Mouse (Mus musculus) kidney, postnatal 0 days (tissue): ENCODE results near the gene Gm9821. TPM values are rescaled to one million over a fixed set of nuclear protein-coding genes. Genes with fewer than 3 reads are reported as not detected.

Source experiments
- ATAC-seq: fragments of 200-750 bp; cut with Nextera tagmentation; replicated peaks from 2 replicates; pipeline ENCODE4 v1.8.0; 2017; ENCODE audit warnings: low read depth, moderate number of reproducible peaks, moderate TSS enrichment, moderate library complexity; ENCODE audit not compliant: low FRiP score
- DNase-seq: peaks from one replicate; pipeline ENCODE4 v3.0.0-alpha.2; 2016; ENCODE audit warnings: low spot score
- H3K27ac ChIP-seq: fragments of 300-500 bp; sonication (generic); 2 replicates; pipeline ENCODE4 v1.5.1; 2014; ENCODE audit warnings: mild to moderate bottlenecking
- H3K27me3 ChIP-seq: fragments of 300-500 bp; sonication (generic); 2 replicates; pipeline ENCODE4 v1.6.1; 2014; ENCODE audit warnings: low read length, mixed read lengths; ENCODE audit not compliant: insufficient read depth
- H3K36me3 ChIP-seq: fragments of 300-500 bp; sonication (generic); 2 replicates; pipeline ENCODE4 v1.6.1; 2014; ENCODE audit warnings: low read length, mixed read lengths; ENCODE audit not compliant: insufficient read depth
- H3K4me1 ChIP-seq: fragments of 300-500 bp; sonication (generic); replicated peaks from 2 replicates; pipeline ENCODE4 v1.6.1; 2014; ENCODE audit warnings: antibody characterized with exemption, low read length, mixed read lengths; ENCODE audit not compliant: insufficient read depth
- H3K4me2 ChIP-seq: fragments of 300-500 bp; sonication (generic); 2 replicates; pipeline ENCODE4 v1.6.1; 2014; ENCODE audit warnings: mild to moderate bottlenecking, low read length, moderate library complexity, mixed read lengths
- H3K4me3 ChIP-seq: fragments of 300-500 bp; sonication (generic); replicated peaks from 2 replicates; pipeline ENCODE4 v1.5.1; 2014; ENCODE audit warnings: low read depth, low read length
- H3K9ac ChIP-seq: fragments of 300-500 bp; sonication (generic); 2 replicates; pipeline ENCODE4 v1.6.1; 2014; ENCODE audit warnings: low read depth, low read length
- H3K9me3 ChIP-seq: fragments of 300-500 bp; sonication (generic); replicated peaks from 2 replicates; pipeline ENCODE4 v1.6.1; 2016; ENCODE audit warnings: low read length, inconsistent platforms, mixed read lengths
- CTCF ChIP-seq: IDR thresholded peaks from 2 replicates; pipeline ENCODE4 v1.5.1; 2016; ENCODE audit warnings: antibody characterized with exemption, low read depth, mild to moderate bottlenecking, moderate library complexity
- WGBS: fragments of 180-500 bp; shearing (Covaris S2); extraction: QIAGEN DNeasy Blood & Tissue Kit; methylation state at CpG from one replicate; pipeline ENCODE4 v1.1.7; 2014; 5-methylcytosine and 5-hydroxymethylcytosine counted together
- polyA plus RNA-seq: library from polyadenylated mRNA; unstranded; fragments of >200 nt; fragmentation: Nextera tagmentation; extraction: Ambion mirVana; gene quantifications from 2 replicates; pipeline ENCODE4 v1.2.1, GENCODE M21; 2015

Gm9821 gene
- polyA plus RNA-seq, 1 experiment from 2014 or later: 0.12 TPM

DNA sequence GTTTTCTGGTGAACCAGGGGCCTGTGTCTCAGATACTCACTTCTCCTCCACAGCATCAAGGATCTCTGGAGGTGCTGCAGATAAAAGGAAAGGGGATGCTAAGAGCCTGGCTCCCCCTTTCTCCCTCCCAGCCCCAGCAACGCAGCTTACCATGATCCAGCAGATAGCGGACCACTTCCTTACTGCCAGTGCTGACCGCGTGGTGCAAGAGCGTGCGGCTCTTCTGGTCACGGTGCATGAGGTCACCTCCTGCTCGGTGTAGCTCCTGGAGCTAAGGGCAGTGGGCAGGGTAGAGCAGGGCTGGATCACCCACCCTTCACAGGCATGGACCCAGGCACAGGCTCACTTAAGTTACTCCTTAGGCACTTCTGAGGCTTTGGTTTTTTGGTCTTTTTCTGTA, 11.5 kb upstream of the Gm9821 start:
- Histone ChIP-seq H3K36me3 (peaks cover 48% of the 10 kb centered on the region), H3K4me1 (peaks cover 18% of the 10 kb centered on the region; the same call in 1 of the 2 replicates), H3K27me3 (no peaks in the 10 kb centered on the region), H3K9me3 (no peaks in the 10 kb centered on the region), H3K4me2 (no peak overlapping the region), H3K9ac (no peak overlapping the region), H3K4me3 (no peak overlapping the region), H3K27ac (peak overlapping the region; percentile 25; the same call in 1 of the 2 replicates)
- DNase-seq (no peak), ATAC-seq (no peak)
- no peak for TF ChIP-seq CTCF
- 28% methylated on average over 8 of the region's 8 CpGs for WGBS

DNA sequence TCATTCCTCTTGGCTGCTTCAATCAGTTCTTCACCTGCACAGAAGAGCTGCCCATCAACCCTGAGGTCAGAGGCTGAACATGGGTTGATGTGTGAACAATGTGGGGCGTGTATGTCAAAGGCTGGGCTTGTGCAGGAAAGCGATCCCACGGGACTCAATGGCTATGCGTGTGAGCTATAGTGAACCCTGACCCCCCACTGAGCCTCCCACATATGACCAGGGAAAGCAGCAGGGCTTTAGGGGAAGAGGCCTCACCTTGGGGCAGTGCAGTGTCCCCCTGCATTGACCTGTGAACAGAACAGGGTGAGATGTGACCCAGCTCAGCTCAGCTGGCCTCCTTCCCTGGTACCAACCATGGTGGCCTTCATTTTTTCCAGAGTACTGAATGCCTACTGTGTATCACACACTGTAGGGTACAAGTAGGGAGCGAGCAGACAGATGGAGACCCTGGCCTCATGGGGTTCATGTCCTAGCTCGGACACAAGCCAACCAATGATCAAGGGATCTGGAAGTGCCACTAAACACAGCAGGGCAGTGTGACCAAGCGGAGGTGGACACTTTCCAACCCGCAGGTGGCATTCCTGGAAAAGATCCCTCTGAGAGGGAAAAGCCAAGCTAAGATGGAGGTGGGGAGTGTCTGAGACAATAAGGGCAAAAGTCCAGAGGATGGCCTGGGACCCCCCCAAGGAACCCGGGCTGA, 10.5 kb upstream of the Gm9821 start:
- Histone ChIP-seq H3K4me3 (no peak overlapping the region), H3K36me3 (peaks cover 56% of the 10 kb centered on the region), H3K9ac (no peak overlapping the region), H3K4me2 (no peak overlapping the region), H3K9me3 (no peaks in the 10 kb centered on the region), H3K27ac (no peak overlapping the region), H3K4me1 (peaks cover 18% of the 10 kb centered on the region; the same call in 1 of the 2 replicates), H3K27me3 (no peaks in the 10 kb centered on the region)
- DNase-seq (no peak), ATAC-seq (no peak)
- TF ChIP-seq CTCF: no peak
- 84% methylated on average over 9 of the region's 9 CpGs for WGBS

DNA sequence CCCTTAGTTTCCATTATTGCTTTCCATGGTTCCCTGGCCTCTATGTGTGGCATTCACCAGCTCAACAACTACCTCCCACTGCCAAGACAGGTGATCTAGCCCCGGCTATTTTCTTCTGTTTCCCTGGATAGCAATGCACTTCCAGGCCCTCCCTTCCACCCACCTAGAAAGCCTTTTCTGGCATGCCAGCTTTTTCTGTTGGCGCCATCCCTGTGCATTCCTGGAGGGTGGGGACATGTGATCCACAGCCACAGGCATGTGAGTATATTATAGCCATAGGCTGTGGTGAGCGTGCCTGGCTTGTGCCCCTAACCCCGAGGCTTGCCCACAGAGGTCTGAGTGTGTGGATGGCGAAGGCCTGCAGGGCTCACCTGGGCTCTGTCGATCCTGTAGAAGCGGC, 9.3 kb upstream of the Gm9821 start:
- H3K4me3 ChIP-seq: no peak overlapping the region
- H3K9me3 ChIP-seq: no peaks in the 10 kb centered on the region
- H3K4me2 ChIP-seq: no peak overlapping the region
- H3K27ac ChIP-seq: no peak overlapping the region
- TF ChIP-seq CTCF: no peak
- DNase-seq (no peak), ATAC-seq (no peak)
- H3K4me1 ChIP-seq: peaks cover 15% of the 10 kb centered on the region; the same call in 1 of the 2 replicates
- H3K9ac ChIP-seq: no peak overlapping the region
- 90% methylated on average over 7 of the region's 7 CpGs for WGBS
- peaks cover 58% of the 10 kb centered on the region for H3K36me3 ChIP-seq
- no peaks in the 10 kb centered on the region for H3K27me3 ChIP-seq

DNA sequence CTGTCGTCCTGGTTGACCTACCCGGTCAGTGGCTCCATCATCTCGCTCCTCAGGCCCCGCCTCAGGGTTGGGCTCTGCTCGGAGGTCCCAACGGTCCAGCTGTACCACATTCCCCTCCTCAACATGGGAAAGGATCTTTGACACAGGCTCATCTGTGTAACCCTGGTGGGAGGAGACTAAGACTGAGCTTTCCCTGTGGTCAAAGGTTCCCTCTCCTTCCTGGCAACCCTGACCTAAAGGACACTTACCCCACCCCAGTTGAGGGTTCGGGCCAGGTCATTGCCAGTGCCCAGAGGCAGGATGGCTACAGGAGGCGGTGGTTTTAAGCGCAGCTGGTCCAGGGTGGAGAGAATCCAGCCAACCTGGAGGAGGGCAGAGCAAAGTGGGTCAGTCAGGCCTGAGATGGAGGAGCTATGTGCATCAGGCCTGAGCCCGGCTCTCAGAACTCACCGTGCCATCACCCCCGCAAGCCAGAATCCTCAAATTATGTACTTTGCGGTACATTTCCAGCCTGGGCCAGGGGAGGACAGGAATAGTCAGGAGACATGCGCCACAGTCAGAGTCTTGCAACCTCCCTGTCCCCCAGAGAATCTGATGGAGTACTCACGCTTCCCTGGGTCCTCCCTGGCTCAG, 6.1 kb upstream of the Gm9821 start:
- no peak overlapping the region for H3K27ac ChIP-seq
- ATAC-seq: 0 out of 2 replicates have a peak, but pooled peaks have one; percentile 12
- H3K9ac ChIP-seq: no peak overlapping the region
- H3K36me3 ChIP-seq: peaks cover 54% of the 10 kb centered on the region
- TF ChIP-seq CTCF: no peak
- H3K4me1 ChIP-seq: peaks cover 2% of the 10 kb centered on the region; the same call in 1 of the 2 replicates
- no peak for DNase-seq
- WGBS: 83% methylated on average over 15 of the region's 15 CpGs
- no peaks in the 10 kb centered on the region for H3K27me3 ChIP-seq
- no peaks in the 10 kb centered on the region for H3K9me3 ChIP-seq
- H3K4me3 ChIP-seq: no peak overlapping the region
- H3K4me2 ChIP-seq: no peak overlapping the region

DNA sequence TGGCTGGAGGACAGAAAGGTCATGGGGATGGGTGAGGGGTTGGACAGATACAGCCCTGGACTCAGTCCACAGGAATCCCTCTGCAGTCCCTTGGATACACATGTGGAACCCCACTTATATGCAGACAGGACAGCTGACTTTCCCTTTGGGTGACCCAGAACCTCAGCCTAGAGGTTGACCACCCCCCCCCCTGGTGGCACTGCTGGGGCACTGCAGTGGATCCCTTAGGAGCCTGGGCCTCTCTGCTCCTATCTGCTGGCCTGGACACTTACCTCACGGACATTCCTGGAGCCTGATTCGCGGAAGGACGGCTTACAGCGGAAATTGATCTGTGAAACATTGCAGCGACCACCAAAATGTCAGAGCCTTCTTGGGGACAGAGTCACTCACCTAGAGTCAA, 3.1 kb upstream of the Gm9821 start:
- Histone ChIP-seq H3K27me3 (no peaks in the 10 kb centered on the region), H3K9ac (no peak overlapping the region), H3K4me3 (no peak overlapping the region), H3K4me1 (peaks cover 6% of the 10 kb centered on the region), H3K9me3 (no peaks in the 10 kb centered on the region), H3K4me2 (no peak overlapping the region), H3K36me3 (peaks cover 27% of the 10 kb centered on the region), H3K27ac (no peak overlapping the region)
- no peak for DNase-seq
- WGBS: 77% methylated on average over 6 of the region's 6 CpGs
- peak; percentile 58 for TF ChIP-seq CTCF
- ATAC-seq: no peak

DNA sequence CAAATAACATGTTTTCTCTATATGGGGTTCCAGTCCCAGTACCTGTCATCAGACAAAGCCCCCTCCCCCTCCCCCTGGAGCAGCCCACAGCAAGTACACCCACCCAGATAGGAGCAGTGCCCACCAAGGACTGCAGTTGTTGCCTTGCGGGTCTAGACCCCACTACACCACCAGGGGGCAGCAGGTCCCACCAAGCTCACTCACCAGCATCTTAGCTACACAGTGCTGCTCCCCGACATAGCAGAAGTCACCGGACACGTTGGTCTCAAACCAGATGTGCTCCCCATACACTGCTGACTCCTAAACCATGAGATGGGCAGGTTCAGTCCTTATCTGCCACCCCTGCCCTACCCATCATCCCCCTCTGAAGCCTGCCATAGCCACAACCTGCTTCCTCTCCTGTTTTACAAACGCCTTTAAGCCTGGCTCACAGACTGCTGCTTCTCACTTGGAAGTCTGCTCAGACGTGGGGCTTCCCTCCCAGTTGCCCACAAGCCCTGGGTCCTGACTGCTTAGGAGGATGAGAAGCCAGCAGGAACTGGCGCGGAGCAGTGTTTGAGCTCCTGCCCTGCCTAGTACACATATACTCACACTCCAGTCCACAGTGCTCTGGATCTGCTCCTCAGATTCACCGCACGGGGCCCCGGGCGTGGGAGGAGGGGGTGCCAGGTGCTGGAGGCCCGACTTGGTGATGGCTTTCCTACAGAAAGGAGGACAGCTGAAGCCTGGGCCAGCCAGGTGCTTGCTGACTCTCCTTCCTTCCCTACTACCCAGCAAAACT, 1.1 kb upstream of the Gm9821 start:
- 42% methylated on average over 13 of the region's 13 CpGs for WGBS
- Histone ChIP-seq H3K36me3 (peaks cover 7% of the 10 kb centered on the region; the same call in 1 of the 2 replicates), H3K9me3 (no peaks in the 10 kb centered on the region), H3K4me1 (peaks cover 24% of the 10 kb centered on the region), H3K9ac (no peak overlapping the region), H3K4me3 (no peak overlapping the region), H3K27me3 (no peaks in the 10 kb centered on the region), H3K4me2 (no peak overlapping the region), H3K27ac (no peak overlapping the region)
- DNase-seq (peak; percentile 80), ATAC-seq (peak; percentile 29; the same call in 1 of the 2 replicates)
- TF ChIP-seq CTCF: peak; percentile 95
